Mouse (Mus musculus) cerebellum, adult 8-10 months (tissue): ENCODE results near the gene Xpot.

Source experiments
- DNase-seq: peaks from one replicate; pipeline ENCODE4 v3.0.0; 2022

Xpot gene

GRCm38 (mm10) chr10:121615935-121616334 is 10.2 kb downstream of the Xpot start:
- DNase-seq = no peak

GRCm38 (mm10) chr10:121615146-121615870 is 10.8 kb downstream of the Xpot start:
- no peak for DNase-seq

GRCm38 (mm10) chr10:121613570-121613969 is 12.6 kb downstream of the Xpot start:
- no peak for DNase-seq

GRCm38 (mm10) chr10:121612448-121612847 is 13.7 kb downstream of the Xpot start:
- DNase-seq = no peak

- no peak for DNase-seq
Observed at GRCm38 (mm10) chr10:121611587-121611986, 14.5 kb downstream of the Xpot start.

- DNase-seq = no peak
Observed at GRCm38 (mm10) chr10:121608177-121608576, 18.0 kb downstream of the Xpot start.

GRCm38 (mm10) chr10:121604632-121605344 is 21.3 kb downstream of the Xpot start:
- DNase-seq = no peak

- no peak for DNase-seq
Observed at GRCm38 (mm10) chr10:121603556-121603955, 22.6 kb downstream of the Xpot start.

GRCm38 (mm10) chr10:121601272-121601671 is 24.9 kb downstream of the Xpot start:
- no peak for DNase-seq

GRCm38 (mm10) chr10:121596580-121596979 is 29.6 kb downstream of the Xpot start:
- no peak for DNase-seq

GRCm38 (mm10) chr10:121591106-121591505 is 35.0 kb downstream of the Xpot start:
- no peak for DNase-seq

- no peak for DNase-seq
Observed at GRCm38 (mm10) chr10:121587371-121587840, 38.7 kb downstream of the Xpot start.

GRCm38 (mm10) chr10:121586675-121587370 is 39.3 kb downstream of the Xpot start, which contains the start of gene Tbk1:
TSS of gene Tbk1 (minus strand) at chr10:121586787.
- DNase-seq = peak; percentile 92

- no peak for DNase-seq
Observed at GRCm38 (mm10) chr10:121585791-121586642, 40.1 kb downstream of the Xpot start.

- DNase-seq = no peak
Observed at GRCm38 (mm10) chr10:121585056-121585790, 40.9 kb downstream of the Xpot start.

- no peak for DNase-seq
Observed at GRCm38 (mm10) chr10:121584033-121584432, 42.1 kb downstream of the Xpot start.

GRCm38 (mm10) chr10:121583016-121583415 is 43.1 kb downstream of the Xpot start:
- DNase-seq = no peak

GRCm38 (mm10) chr10:121582287-121582686 is 43.8 kb downstream of the Xpot start:
- no peak for DNase-seq

- DNase-seq = no peak
Observed at GRCm38 (mm10) chr10:121581405-121581804, 44.7 kb downstream of the Xpot start.

GRCm38 (mm10) chr10:121580381-121580780 is 45.8 kb downstream of the Xpot start:
- DNase-seq = no peak

- no peak for DNase-seq
Observed at GRCm38 (mm10) chr10:121576372-121576771, 49.8 kb downstream of the Xpot start.
